Mouse (Mus musculus): ENCODE results near the gene Strbp. TPM values are rescaled to one million over a fixed set of nuclear protein-coding genes. Genes with fewer than 3 reads are reported as not detected.
A peak's percentile ranks its signal among the peaks of the same experiment; 100 is the strongest.
"Not testable (repeated sequence)": the region's sequence is repeated elsewhere in the genome, so short reads cannot be mapped to it uniquely, and the experiment has no call there.

Strbp gene
- polyA plus RNA-seq, 1 experiment from 2014 or later = 16.8 TPM

DNA sequence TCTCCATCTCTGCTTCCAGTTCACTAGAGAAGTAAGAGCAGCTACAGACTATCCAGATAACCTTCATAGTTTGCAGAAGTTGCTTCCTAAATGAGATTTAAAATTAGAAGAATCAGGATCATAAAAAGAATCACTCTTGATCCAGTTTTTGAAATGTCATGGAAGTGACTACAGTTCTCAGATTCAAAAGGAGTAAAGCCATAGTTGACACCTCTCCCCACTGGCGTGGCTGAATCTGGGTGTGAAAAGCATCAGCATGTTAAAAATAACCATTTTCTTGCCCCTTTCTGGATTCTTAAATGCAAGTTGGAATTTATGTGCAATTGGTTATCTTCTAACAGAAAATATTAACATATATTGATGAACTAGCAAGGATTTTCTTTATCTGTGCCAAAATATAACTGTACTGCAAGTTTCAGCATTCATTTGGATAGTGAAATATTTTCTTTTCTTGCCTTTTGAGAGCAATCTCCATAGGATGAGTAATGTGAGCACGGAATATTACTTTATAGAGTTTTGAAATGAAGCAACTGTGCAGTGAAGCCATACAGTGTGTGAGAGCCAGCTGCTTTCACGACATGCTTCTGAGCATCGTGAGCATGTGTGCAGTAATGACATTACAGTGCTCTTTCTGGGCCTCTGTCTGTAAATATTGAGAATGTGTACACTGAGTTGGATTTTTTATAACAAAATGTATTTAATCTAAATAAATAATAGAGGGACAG is 184.9 kb downstream of the Strbp start:
- Histone ChIP-seq H3K27me3 (replicated peaks; ENCODE audit: insufficient read depth, low read length) (no peaks in the 10 kb centered on the region), H3K9ac (replicated peaks; ENCODE audit: low read depth) (no peak overlapping the region), H3K36me3 (ENCODE audit: insufficient read depth, low read length) (no peaks in the 10 kb centered on the region; the same call in 1 of the 2 replicates), H3K27ac (ENCODE audit: low read length) (no peak overlapping the region), H3K4me3 (ENCODE audit: low read depth, low read length) (no peak overlapping the region), H3K9me3 (ENCODE audit: low read length) (no peaks in the 10 kb centered on the region), H3K4me2 (replicated peaks; ENCODE audit: low read depth, low read length) (no peak overlapping the region), H3K4me1 (ENCODE audit: insufficient read depth, low read depth, low read length) (no peaks in the 10 kb centered on the region)
- WGBS = 68% methylated on average over 4 of the region's 4 CpGs
- DNase-seq (ENCODE audit: low spot score) = peak; percentile 9
- no peak for TF ChIP-seq CTCF (IDR thresholded peaks at IDR 0.05)
- no peak for TF ChIP-seq EP300 (IDR thresholded peaks at IDR 0.05)
- ATAC-seq = peak; percentile 49

DNA sequence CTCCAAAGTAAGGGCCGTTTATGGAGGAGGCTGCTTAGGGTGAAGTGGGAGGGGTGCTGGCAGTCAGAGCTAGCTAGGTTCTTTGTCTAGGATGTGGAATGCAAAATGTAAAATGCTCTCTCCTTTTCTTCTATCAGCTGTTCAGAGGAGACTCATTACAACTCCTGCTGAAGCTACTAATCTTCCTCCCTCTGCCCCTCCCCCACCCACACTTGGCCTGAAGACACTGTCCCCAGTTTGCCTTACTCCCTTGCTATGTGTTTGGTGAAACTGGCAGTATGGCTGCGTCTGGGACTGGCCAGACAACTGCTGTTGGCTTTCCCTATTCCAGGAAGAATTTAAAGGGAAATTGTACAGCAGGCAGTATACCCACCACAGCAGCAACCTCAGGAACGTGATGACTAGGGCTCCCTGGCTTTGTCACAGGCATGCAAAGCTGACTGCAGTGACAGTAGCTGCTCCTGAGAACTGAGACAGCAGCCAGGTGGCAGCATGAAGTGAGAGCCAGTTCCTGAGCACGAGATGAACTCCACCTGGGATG is 186.7 kb downstream of the Strbp start:
- ATAC-seq (no peak), DNase-seq (ENCODE audit: low spot score) (no peak)
- H3K9ac ChIP-seq (replicated peaks; ENCODE audit: low read depth) = no peak overlapping the region
- H3K9me3 ChIP-seq (ENCODE audit: low read length) = no peaks in the 10 kb centered on the region
- H3K4me1 ChIP-seq (ENCODE audit: insufficient read depth, low read depth, low read length) = no peaks in the 10 kb centered on the region
- H3K4me3 ChIP-seq (ENCODE audit: low read depth, low read length) = no peak overlapping the region; the same call in 1 of the 2 replicates
- H3K27ac ChIP-seq (ENCODE audit: low read length) = no peak overlapping the region
- no peaks in the 10 kb centered on the region; the same call in 1 of the 2 replicates for H3K36me3 ChIP-seq (ENCODE audit: insufficient read depth, low read length)
- 36% methylated on average over 4 of the region's 4 CpGs for WGBS
- H3K4me2 ChIP-seq (replicated peaks; ENCODE audit: low read depth, low read length) = no peak overlapping the region
- no peak for TF ChIP-seq EP300 (IDR thresholded peaks at IDR 0.05)
- TF ChIP-seq CTCF (IDR thresholded peaks at IDR 0.05) = no peak
- no peaks in the 10 kb centered on the region for H3K27me3 ChIP-seq (replicated peaks; ENCODE audit: insufficient read depth, low read length)

DNA sequence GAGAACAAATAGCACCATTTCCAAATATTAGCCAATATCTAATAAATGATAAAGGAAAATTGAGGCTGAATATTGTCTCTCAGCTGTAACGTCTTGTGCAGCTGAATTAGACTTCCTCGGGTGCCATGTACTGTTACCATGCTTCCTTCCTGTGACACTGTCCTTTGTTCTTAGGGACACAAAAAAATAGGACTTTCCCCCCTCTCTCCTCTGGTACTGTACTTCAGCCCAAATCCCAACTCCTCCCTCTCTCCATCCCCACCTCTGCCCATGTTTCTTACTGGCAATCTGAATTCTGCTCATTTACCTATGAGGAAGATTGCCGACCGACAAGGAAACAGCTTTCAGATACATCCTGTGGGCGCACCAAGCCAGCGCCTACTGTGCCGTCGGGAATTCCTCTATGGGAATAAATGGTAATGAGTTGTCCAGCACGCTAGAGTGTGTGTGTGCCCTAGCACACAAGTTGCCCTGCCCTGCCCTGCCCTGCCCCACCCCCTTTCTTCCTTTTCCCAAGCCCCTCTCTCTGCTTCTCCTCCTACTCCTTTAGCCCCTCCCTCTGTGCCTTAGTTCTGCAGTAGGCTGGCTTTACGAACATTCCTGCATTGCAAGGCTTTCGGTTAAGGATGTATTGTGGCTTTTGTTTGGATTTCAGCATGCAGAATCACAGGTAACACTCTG is 187.5 kb downstream of the Strbp start, which contains the start of gene Gpr21:
Gpr21 (plus strand) TSS at position 303 of the 681 bp plus-strand sequence.
- no peak within 1 kb of the TSS for H3K9ac ChIP-seq (replicated peaks; ENCODE audit: low read depth)
- ATAC-seq = peak; percentile 79
- no peaks in the 10 kb centered on the region; the same call in 1 of the 2 replicates for H3K36me3 ChIP-seq (ENCODE audit: insufficient read depth, low read length)
- H3K9me3 ChIP-seq (ENCODE audit: low read length) = no peaks in the 10 kb centered on the region
- 30% methylated on average over 11 of the region's 11 CpGs for WGBS
- peak within 1 kb of the TSS; percentile 42 for H3K4me2 ChIP-seq (replicated peaks; ENCODE audit: low read depth, low read length)
- H3K4me3 ChIP-seq (ENCODE audit: low read depth, low read length) = peak within 1 kb of the TSS; percentile 10; the same call in 1 of the 2 replicates
- TF ChIP-seq EP300 (IDR thresholded peaks at IDR 0.05) = no peak
- TF ChIP-seq CTCF (IDR thresholded peaks at IDR 0.05) = no peak
- no peaks in the 10 kb centered on the region for H3K27me3 ChIP-seq (replicated peaks; ENCODE audit: insufficient read depth, low read length)
- DNase-seq (ENCODE audit: low spot score) = peak; percentile 61
- no peaks in the 10 kb centered on the region for H3K4me1 ChIP-seq (ENCODE audit: insufficient read depth, low read depth, low read length)
- no peak within 1 kb of the TSS for H3K27ac ChIP-seq (ENCODE audit: low read length)

DNA sequence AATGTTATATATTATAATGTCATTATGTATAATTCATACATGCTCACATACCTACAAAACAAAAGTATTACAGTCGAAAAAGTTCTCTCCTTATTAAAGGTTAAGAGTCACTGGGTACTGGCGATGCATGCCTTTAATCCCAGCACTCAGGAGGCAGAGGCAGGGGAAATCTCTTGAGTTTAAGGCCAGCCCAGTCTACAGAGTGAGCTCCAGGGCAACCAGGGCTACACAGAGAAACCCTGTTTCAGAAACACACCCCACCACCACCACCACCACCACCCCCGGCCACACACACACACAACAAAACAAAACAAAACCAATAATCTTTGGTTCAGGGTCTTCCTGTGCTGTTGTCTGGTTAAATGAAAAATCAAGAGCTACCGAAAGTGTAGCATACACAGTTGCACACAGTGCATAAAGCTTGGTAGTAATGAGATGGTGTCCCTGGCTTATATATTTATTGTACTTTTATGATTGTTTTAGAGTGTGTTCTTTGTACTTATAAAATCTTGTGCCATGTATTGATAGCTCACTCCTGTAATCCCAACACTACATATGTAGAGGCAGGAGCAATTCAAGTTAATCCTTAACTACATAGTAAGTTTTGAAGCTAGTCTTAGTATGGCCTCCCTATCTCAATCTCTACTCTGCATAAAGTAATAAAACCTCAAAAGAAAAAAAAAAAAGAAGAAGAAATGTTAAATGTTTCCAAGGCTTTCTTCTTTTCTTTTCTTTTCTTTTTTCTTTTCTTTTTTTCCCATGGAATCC is 192.3 kb downstream of the Strbp start:
- WGBS = 87% methylated on average over 4 of the region's 4 CpGs
- no peaks in the 10 kb centered on the region for H3K27me3 ChIP-seq (replicated peaks; ENCODE audit: insufficient read depth, low read length)
- H3K27ac ChIP-seq (ENCODE audit: low read length) = no peak overlapping the region
- no peaks in the 10 kb centered on the region for H3K4me1 ChIP-seq (ENCODE audit: insufficient read depth, low read depth, low read length)
- no peaks in the 10 kb centered on the region for H3K9me3 ChIP-seq (ENCODE audit: low read length)
- H3K4me2 ChIP-seq (replicated peaks; ENCODE audit: low read depth, low read length) = no peak overlapping the region
- TF ChIP-seq CTCF (IDR thresholded peaks at IDR 0.05) = no peak
- TF ChIP-seq EP300 (IDR thresholded peaks at IDR 0.05) = no peak
- no peak overlapping the region for H3K4me3 ChIP-seq (ENCODE audit: low read depth, low read length)
- no peak for DNase-seq (ENCODE audit: low spot score)
- no peaks in the 10 kb centered on the region; the same call in 1 of the 2 replicates for H3K36me3 ChIP-seq (ENCODE audit: insufficient read depth, low read length)
- no peak overlapping the region for H3K9ac ChIP-seq (replicated peaks; ENCODE audit: low read depth)
- no peak for ATAC-seq

DNA sequence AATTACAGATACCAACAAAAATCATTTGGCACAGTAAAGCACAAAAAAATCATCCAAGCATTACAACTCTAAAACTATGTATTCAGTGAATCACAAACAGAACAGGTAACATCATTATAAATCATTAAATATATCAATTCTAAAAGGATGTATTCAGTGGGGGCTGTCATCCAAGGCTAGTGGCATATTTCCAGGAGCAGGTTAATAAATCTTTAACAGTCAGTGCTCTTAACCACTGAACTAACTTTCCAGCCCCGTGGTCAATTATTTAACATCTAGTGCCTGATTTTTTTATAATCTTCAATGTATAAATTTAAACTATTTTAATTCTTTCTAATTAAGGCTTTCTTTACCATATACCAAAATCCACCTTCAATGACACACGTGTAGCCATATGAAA is 197.8 kb downstream of the Strbp start:
- not testable (repeated sequence) for H3K9ac ChIP-seq (replicated peaks; ENCODE audit: low read depth); H3K27me3 ChIP-seq (replicated peaks; ENCODE audit: insufficient read depth, low read length); H3K4me2 ChIP-seq (replicated peaks; ENCODE audit: low read depth, low read length); H3K4me1 ChIP-seq (ENCODE audit: insufficient read depth, low read depth, low read length); H3K36me3 ChIP-seq (ENCODE audit: insufficient read depth, low read length); DNase-seq (ENCODE audit: low spot score); H3K4me3 ChIP-seq (ENCODE audit: low read depth, low read length); ATAC-seq; H3K27ac ChIP-seq (ENCODE audit: low read length); H3K9me3 ChIP-seq (ENCODE audit: low read length)
- WGBS = 89% methylated on average over 2 of the region's 2 CpGs

DNA sequence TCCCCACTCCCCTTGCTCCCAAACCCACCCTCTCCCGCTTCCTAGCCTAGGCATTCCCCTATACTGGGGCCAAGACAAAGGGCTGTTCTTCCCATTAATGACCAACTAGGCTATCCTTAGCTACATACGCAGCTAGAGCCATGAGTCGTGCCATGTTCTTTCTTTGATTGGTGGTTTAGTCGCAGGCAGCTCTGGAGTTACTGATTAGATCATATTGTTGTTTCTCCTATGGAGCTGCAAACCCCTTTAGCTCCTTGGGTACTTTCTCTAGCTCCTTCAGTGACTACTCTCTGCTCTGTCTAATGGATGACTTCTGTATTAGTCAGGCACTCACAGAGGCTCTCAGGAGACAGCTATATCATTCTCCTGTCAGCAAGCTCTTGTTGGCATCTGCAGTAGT is 206.3 kb downstream of the Strbp start:
- 90% methylated on average over 4 of the region's 4 CpGs for WGBS
- TF ChIP-seq EP300 (IDR thresholded peaks at IDR 0.05) (no peak), CTCF (IDR thresholded peaks at IDR 0.05) (no peak)
- H3K9ac ChIP-seq (replicated peaks; ENCODE audit: low read depth) = no peak overlapping the region
- H3K27ac ChIP-seq (ENCODE audit: low read length) = no peak overlapping the region
- no peak overlapping the region for H3K4me2 ChIP-seq (replicated peaks; ENCODE audit: low read depth, low read length)
- ATAC-seq (no peak), DNase-seq (ENCODE audit: low spot score) (no peak)
- no peaks in the 10 kb centered on the region for H3K9me3 ChIP-seq (ENCODE audit: low read length)
- peaks cover 18% of the 10 kb centered on the region for H3K36me3 ChIP-seq (ENCODE audit: insufficient read depth, low read length)
- no peak overlapping the region for H3K4me3 ChIP-seq (ENCODE audit: low read depth, low read length)
- H3K27me3 ChIP-seq (replicated peaks; ENCODE audit: insufficient read depth, low read length) = no peaks in the 10 kb centered on the region
- no peaks in the 10 kb centered on the region for H3K4me1 ChIP-seq (ENCODE audit: insufficient read depth, low read depth, low read length)
